Mouse (Mus musculus): Measurements from ENCODE around the gene Entr1.

- TF ChIP-seq TAL1 (IDR thresholded peaks at IDR 0.05; ENCODE audit: low read length), result no peak
- TF ChIP-seq GATA1 (IDR thresholded peaks at IDR 0.05; ENCODE audit: low read length), result no peak
Measured at GRCm38 (mm10) chr2:26367911-26368310, 21.2 kb downstream of the Entr1 start.

Data from erythroblast, embryonic 14.5 days (primary cell).